Mouse (Mus musculus) testis, adult 2 months (tissue): ENCODE results near the gene Rab8a.

Experiments
- CTCF ChIP-seq: fragments of 200-500 bp; IDR thresholded peaks from 2 replicates; pipeline ENCODE4 v1.5.1; 2012; ENCODE audit warnings: low read depth, mild to moderate bottlenecking, inconsistent platforms, low read length, moderate library complexity; ENCODE audit not compliant: control insufficient read depth, insufficient read depth, insufficient replicate concordance
- POLR2A ChIP-seq: fragments of 200-500 bp; IDR thresholded peaks from 2 replicates; pipeline ENCODE4 v1.6.1; 2012; ENCODE audit warnings: low read depth, mild to moderate bottlenecking, inconsistent platforms, low read length, moderate library complexity; ENCODE audit not compliant: control insufficient read depth

GRCm38 (mm10) chr8:72145511-72145910 is 15.5 kb upstream of the Rab8a start:
- TF ChIP-seq CTCF (no peak), POLR2A (no peak)
